Mouse (Mus musculus) monocyte, adult 5-6 weeks (primary cell): ENCODE measurements around the gene Hcar2. TPM values are rescaled to one million over a fixed set of nuclear protein-coding genes. Genes with fewer than 3 reads are reported as not detected.
A peak's percentile ranks its signal among the peaks of the same experiment; 100 is the strongest.

Experiments
- ATAC-seq: fragments of 153-309, 156-312 bp; replicated peaks from 2 replicates; pipeline ENCODE4 v1.8.0; 2017; ENCODE audit warnings: mild to moderate bottlenecking; ENCODE audit not compliant: low TSS enrichment, insufficient number of reproducible peaks, severe bottlenecking, poor library complexity, low FRiP score
- total RNA-seq: library from RNA; stranded (forward); fragments of 200-1000, 200-491, 200-594 nt; gene quantifications from 3 replicates; pipeline ENCODE4 v1.2.3, GENCODE M21; 2017

Hcar2 gene
- total RNA-seq, 1 experiment from 2014 or later, result 15.4 TPM

- ATAC-seq, result no peak
Measured at GRCm38 (mm10) chr5:123866457-123866856, 1.2 kb upstream of the Hcar2 start.

GRCm38 (mm10) chr5:123863934-123864333 lies 1.4 kb downstream of the Hcar2 start:
- ATAC-seq, result no peak

- ATAC-seq, result peak; percentile 64
Measured at GRCm38 (mm10) chr5:123862374-123863350, 2.6 kb downstream of the Hcar2 start.

- no peak for ATAC-seq
Measured at GRCm38 (mm10) chr5:123858798-123859197, 6.5 kb downstream of the Hcar2 start.

GRCm38 (mm10) chr5:123854511-123854910 lies 10.8 kb downstream of the Hcar2 start:
- no peak for ATAC-seq

- ATAC-seq, result no peak
Measured at GRCm38 (mm10) chr5:123853877-123854504, 11.3 kb downstream of the Hcar2 start.

GRCm38 (mm10) chr5:123851398-123851797 lies 13.9 kb downstream of the Hcar2 start:
- ATAC-seq, result no peak

GRCm38 (mm10) chr5:123844316-123844715 lies 21.0 kb downstream of the Hcar2 start:
- ATAC-seq, result no peak

GRCm38 (mm10) chr5:123843816-123844215 lies 21.5 kb downstream of the Hcar2 start:
- ATAC-seq, result no peak

- ATAC-seq, result no peak
Measured at GRCm38 (mm10) chr5:123842935-123843282, 22.4 kb downstream of the Hcar2 start.

GRCm38 (mm10) chr5:123842221-123842934 lies 22.9 kb downstream of the Hcar2 start:
- no peak for ATAC-seq

GRCm38 (mm10) chr5:123837371-123837770 lies 27.9 kb downstream of the Hcar2 start:
- no peak for ATAC-seq

GRCm38 (mm10) chr5:123834836-123835235 lies 30.5 kb downstream of the Hcar2 start:
- ATAC-seq, result no peak

GRCm38 (mm10) chr5:123832309-123832708 lies 33.0 kb downstream of the Hcar2 start:
- ATAC-seq, result peak; percentile 96

GRCm38 (mm10) chr5:123827659-123828091 lies 37.6 kb downstream of the Hcar2 start:
- ATAC-seq, result no peak

- ATAC-seq, result no peak
Measured at GRCm38 (mm10) chr5:123822706-123823105, 42.6 kb downstream of the Hcar2 start.

- ATAC-seq, result no peak
Measured at GRCm38 (mm10) chr5:123821264-123821571, 44.1 kb downstream of the Hcar2 start.

- ATAC-seq, result peak; percentile 61; the same call in 1 of the 2 replicates
Measured at GRCm38 (mm10) chr5:123820501-123821263, 44.6 kb downstream of the Hcar2 start.
